Mouse (Mus musculus) left cerebral cortex, adult 6 months (tissue): ENCODE results near the gene Krt34. TPM values are rescaled to one million over a fixed set of nuclear protein-coding genes. Genes with fewer than 3 reads are reported as not detected.

ENCODE experiments used
- long read RNA-seq, 2 experiments: library from polyadenylated mRNA; unstranded; transcript quantifications; one replicate each; pipeline ENCODE4 v2.0.0; 2019 to 2020
- polyA plus RNA-seq: library from polyadenylated mRNA; unstranded; fragments of <200 nt; fragmentation: Nextera tagmentation; gene quantifications from 2 replicates; pipeline ENCODE4 v1.2.3, GENCODE M21; 2021

Krt34 gene
- not detected in 2 replicates for polyA plus RNA-seq
- long read RNA-seq, experiment 1: 0 reads
- long read RNA-seq, experiment 2: 0 reads

GRCm38 (mm10) chr11:100041454-100041853 lies at the start of gene Krt34:
TSS of gene Krt34 (minus strand) at chr11:100041554.

GRCm38 (mm10) chr11:100087861-100088260 lies 46.5 kb upstream of the Krt34 start, which contains the start of gene Krt32:
TSS of gene Krt32 (minus strand) at chr11:100088226.

GRCm38 (mm10) chr11:100050451-100050850 lies 9.1 kb upstream of the Krt34 start, which contains the start of gene Krt31:
TSS of gene Krt31 (minus strand) at chr11:100050551.

GRCm38 (mm10) chr11:100029768-100030167 lies 11.6 kb downstream of the Krt34 start, which contains the start of gene Krt33b:
TSS of gene Krt33b (minus strand) at chr11:100029868.

GRCm38 (mm10) chr11:100016112-100016511 lies 25.2 kb downstream of the Krt34 start, which contains the start of gene Krt33a:
TSS of gene Krt33a (minus strand) at chr11:100016212.

GRCm38 (mm10) chr11:99993620-99994383 lies 47.6 kb downstream of the Krt34 start, which contains the start of gene Krtap17-1:
TSS of gene Krtap17-1 (minus strand) at chr11:99993994.

Other genes with a start within 250 kb of the Krt34 start
- gene Gm11596, start 248.1 kb downstream of the Krt34 start, polyA plus RNA-seq: not detected in 2 replicates
- not detected in 2 replicates for gene Gm11569, start 242.6 kb downstream of the Krt34 start, polyA plus RNA-seq
- gene Gm11554, start 237.1 kb downstream of the Krt34 start, polyA plus RNA-seq: not detected in 2 replicates
- gene Krtap4-13, start 231.7 kb downstream of the Krt34 start, polyA plus RNA-seq: not detected in 2 replicates
- not detected in 2 replicates for gene Gm11564, start 225.9 kb downstream of the Krt34 start, polyA plus RNA-seq
- not detected in 2 replicates for gene 2300003K06Rik, start 203.5 kb downstream of the Krt34 start, polyA plus RNA-seq
- not detected in 2 replicates for gene Krtap4-16, start 189.9 kb downstream of the Krt34 start, polyA plus RNA-seq
- gene Gm11568, start 183.6 kb downstream of the Krt34 start, polyA plus RNA-seq: not detected in 2 replicates
- gene Gm11559, start 177.1 kb downstream of the Krt34 start, polyA plus RNA-seq: not detected in 2 replicates
- gene Krtap9-1, start 168.2 kb downstream of the Krt34 start, polyA plus RNA-seq: not detected in 2 replicates
- gene Gm11567, start 162.4 kb downstream of the Krt34 start, polyA plus RNA-seq: not detected in 2 replicates
- gene Krtap31-1, start 133.6 kb downstream of the Krt34 start, polyA plus RNA-seq: not detected in 2 replicates
- not detected in 2 replicates for gene Gm11565, start 126.8 kb downstream of the Krt34 start, polyA plus RNA-seq
- gene Krtap31-2, start 105.3 kb downstream of the Krt34 start, polyA plus RNA-seq: not detected in 2 replicates
- gene Krtap9-5, start 93.1 kb downstream of the Krt34 start, polyA plus RNA-seq: not detected in 2 replicates
- gene Krtap29-1, start 62.5 kb downstream of the Krt34 start, polyA plus RNA-seq: not detected in 2 replicates
- not detected in 2 replicates for gene Krtap16-1, start 55.0 kb downstream of the Krt34 start, polyA plus RNA-seq
- gene Krtap17-1, start 47.6 kb downstream of the Krt34 start, polyA plus RNA-seq: not detected in 2 replicates
- not detected in 2 replicates for gene Krt33a, start 25.3 kb downstream of the Krt34 start, polyA plus RNA-seq
- gene Krt33b, start 11.7 kb downstream of the Krt34 start, polyA plus RNA-seq: not detected in 2 replicates
- 0.16 TPM in 1 of 2 replicates, not detected in the other for gene Krt31, start 9.0 kb upstream of the Krt34 start, polyA plus RNA-seq
- not detected in 2 replicates for gene Krt32, start 46.7 kb upstream of the Krt34 start, polyA plus RNA-seq
- gene Krt35, start 54.7 kb upstream of the Krt34 start, polyA plus RNA-seq: not detected in 2 replicates
- not detected in 2 replicates for gene Krt36, start 64.1 kb upstream of the Krt34 start, polyA plus RNA-seq
- gene Krt13, start 80.0 kb upstream of the Krt34 start, polyA plus RNA-seq: not detected in 2 replicates
- gene Krt15, start 94.4 kb upstream of the Krt34 start, polyA plus RNA-seq: 0.11 and 0.40 TPM in 2 replicates
- gene Krt19, start 107.1 kb upstream of the Krt34 start, polyA plus RNA-seq: not detected in 2 replicates
- gene Krt9, start 151.7 kb upstream of the Krt34 start, polyA plus RNA-seq: 0.22 and 0.24 TPM in 2 replicates
- not detected in 2 replicates for gene Krt14, start 166.0 kb upstream of the Krt34 start, polyA plus RNA-seq
- not detected in 2 replicates for gene Krt16, start 207.3 kb upstream of the Krt34 start, polyA plus RNA-seq
- gene Krt17, start 219.5 kb upstream of the Krt34 start, polyA plus RNA-seq: 0.29 and 0.43 TPM in 2 replicates
- gene Krt42, start 228.3 kb upstream of the Krt34 start, polyA plus RNA-seq: not detected in 2 replicates